Mouse (Mus musculus) kidney, postnatal 0 days (tissue): ENCODE measurements around the gene Adi1. TPM values are rescaled to one million over a fixed set of nuclear protein-coding genes. Genes with fewer than 3 reads are reported as not detected.

Experiments used
- ATAC-seq: fragments of 200-750 bp; cut with Nextera tagmentation; replicated peaks from 2 replicates; pipeline ENCODE4 v1.8.0; 2017; ENCODE audit warnings: low read depth, moderate number of reproducible peaks, moderate TSS enrichment, moderate library complexity; ENCODE audit not compliant: low FRiP score
- DNase-seq: peaks from one replicate; pipeline ENCODE4 v3.0.0-alpha.2; 2016; ENCODE audit warnings: low spot score
- H3K27ac ChIP-seq: fragments of 300-500 bp; sonication (generic); 2 replicates; pipeline ENCODE4 v1.5.1; 2014; ENCODE audit warnings: mild to moderate bottlenecking
- H3K27me3 ChIP-seq: fragments of 300-500 bp; sonication (generic); 2 replicates; pipeline ENCODE4 v1.6.1; 2014; ENCODE audit warnings: low read length, mixed read lengths; ENCODE audit not compliant: insufficient read depth
- H3K36me3 ChIP-seq: fragments of 300-500 bp; sonication (generic); 2 replicates; pipeline ENCODE4 v1.6.1; 2014; ENCODE audit warnings: low read length, mixed read lengths; ENCODE audit not compliant: insufficient read depth
- H3K4me1 ChIP-seq: fragments of 300-500 bp; sonication (generic); replicated peaks from 2 replicates; pipeline ENCODE4 v1.6.1; 2014; ENCODE audit warnings: antibody characterized with exemption, low read length, mixed read lengths; ENCODE audit not compliant: insufficient read depth
- H3K4me2 ChIP-seq: fragments of 300-500 bp; sonication (generic); 2 replicates; pipeline ENCODE4 v1.6.1; 2014; ENCODE audit warnings: mild to moderate bottlenecking, low read length, moderate library complexity, mixed read lengths
- H3K4me3 ChIP-seq: fragments of 300-500 bp; sonication (generic); replicated peaks from 2 replicates; pipeline ENCODE4 v1.5.1; 2014; ENCODE audit warnings: low read depth, low read length
- H3K9ac ChIP-seq: fragments of 300-500 bp; sonication (generic); 2 replicates; pipeline ENCODE4 v1.6.1; 2014; ENCODE audit warnings: low read depth, low read length
- H3K9me3 ChIP-seq: fragments of 300-500 bp; sonication (generic); replicated peaks from 2 replicates; pipeline ENCODE4 v1.6.1; 2016; ENCODE audit warnings: low read length, inconsistent platforms, mixed read lengths
- CTCF ChIP-seq: IDR thresholded peaks from 2 replicates; pipeline ENCODE4 v1.5.1; 2016; ENCODE audit warnings: antibody characterized with exemption, low read depth, mild to moderate bottlenecking, moderate library complexity
- WGBS: fragments of 180-500 bp; shearing (Covaris S2); extraction: QIAGEN DNeasy Blood & Tissue Kit; methylation state at CpG from one replicate; pipeline ENCODE4 v1.1.7; 2014; 5-methylcytosine and 5-hydroxymethylcytosine counted together
- polyA plus RNA-seq: library from polyadenylated mRNA; unstranded; fragments of >200 nt; fragmentation: Nextera tagmentation; extraction: Ambion mirVana; gene quantifications from 2 replicates; pipeline ENCODE4 v1.2.1, GENCODE M21; 2015

The Adi1 gene
- 91.7 and 98.1 TPM in 2 replicates for polyA plus RNA-seq

GRCm38 (mm10) chr12:28675121-28675924 lies at the start of gene Adi1:
Adi1 (plus strand) TSS chr12:28675231.
- 2% methylated on average over 53 of the region's 53 CpGs for WGBS
- peak within 1 kb of the TSS; percentile 93 for H3K27ac ChIP-seq
- peak within 1 kb of the TSS; percentile 66 for H3K4me2 ChIP-seq
- peak within 1 kb of the TSS; percentile 62 for H3K9ac ChIP-seq
- H3K36me3 ChIP-seq, result peaks cover 8% of the 10 kb centered on the region; the same call in 1 of the 2 replicates
- H3K27me3 ChIP-seq, result no peaks in the 10 kb centered on the region
- no peak for TF ChIP-seq CTCF
- peak within 1 kb of the TSS; percentile 64 for H3K4me3 ChIP-seq
- DNase-seq (peak; percentile 88), ATAC-seq (peak; percentile 94)
- H3K9me3 ChIP-seq, result no peaks in the 10 kb centered on the region
- peaks cover 8% of the 10 kb centered on the region for H3K4me1 ChIP-seq

GRCm38 (mm10) chr12:28625407-28625806 lies 49.6 kb upstream of the Adi1 start:
- Histone ChIP-seq H3K36me3 (peaks cover 25% of the 10 kb centered on the region), H3K4me2 (no peak overlapping the region), H3K27ac (no peak overlapping the region), H3K9ac (no peak overlapping the region), H3K27me3 (no peaks in the 10 kb centered on the region), H3K4me3 (no peak overlapping the region), H3K9me3 (no peaks in the 10 kb centered on the region), H3K4me1 (peaks cover 9% of the 10 kb centered on the region; the same call in 1 of the 2 replicates)
- DNase-seq, result no peak
- WGBS, result 75% methylated on average over 7 of the region's 7 CpGs
- no peak for ATAC-seq
- no peak for TF ChIP-seq CTCF

DNA sequence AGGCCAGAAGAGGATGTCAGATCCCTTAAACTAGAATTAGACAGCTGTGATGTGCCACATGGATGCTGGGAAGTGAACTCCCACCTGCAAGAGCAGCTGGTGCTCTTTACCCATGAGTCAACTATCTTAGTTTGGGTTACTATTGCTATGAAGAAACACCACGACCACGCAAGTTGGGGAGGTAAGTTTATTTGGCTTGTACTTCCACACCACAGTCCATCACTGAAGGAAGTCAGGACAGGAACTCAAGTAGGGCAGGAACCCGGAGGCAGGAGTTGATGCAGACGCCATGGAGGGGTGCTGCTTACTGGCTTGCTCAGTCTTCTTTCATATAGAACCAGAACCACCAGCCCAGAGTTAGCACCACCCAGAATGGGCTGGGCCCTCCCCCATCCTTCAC lies 47.9 kb upstream of the Adi1 start:
- TF ChIP-seq CTCF, result no peak
- Histone ChIP-seq H3K27ac (no peak overlapping the region), H3K9me3 (no peaks in the 10 kb centered on the region), H3K27me3 (no peaks in the 10 kb centered on the region), H3K9ac (no peak overlapping the region), H3K4me3 (no peak overlapping the region), H3K4me1 (peaks cover 1% of the 10 kb centered on the region; the same call in 1 of the 2 replicates), H3K36me3 (peaks cover 40% of the 10 kb centered on the region), H3K4me2 (no peak overlapping the region)
- WGBS, result 41% methylated on average over 4 of the region's 4 CpGs
- no peak for ATAC-seq
- no peak for DNase-seq

- WGBS, result 93% methylated on average over 2 of the region's 2 CpGs
- Histone ChIP-seq H3K9ac (no peak overlapping the region), H3K9me3 (no peaks in the 10 kb centered on the region), H3K27me3 (no peaks in the 10 kb centered on the region), H3K36me3 (peaks cover 51% of the 10 kb centered on the region), H3K4me3 (no peak overlapping the region), H3K27ac (no peak overlapping the region), H3K4me2 (no peak overlapping the region), H3K4me1 (no peaks in the 10 kb centered on the region)
- no peak for TF ChIP-seq CTCF
- no peak for DNase-seq
- no peak for ATAC-seq
These were observed 46.6 kb upstream of the Adi1 start for GRCm38 (mm10) chr12:28628436-28628835.

DNA sequence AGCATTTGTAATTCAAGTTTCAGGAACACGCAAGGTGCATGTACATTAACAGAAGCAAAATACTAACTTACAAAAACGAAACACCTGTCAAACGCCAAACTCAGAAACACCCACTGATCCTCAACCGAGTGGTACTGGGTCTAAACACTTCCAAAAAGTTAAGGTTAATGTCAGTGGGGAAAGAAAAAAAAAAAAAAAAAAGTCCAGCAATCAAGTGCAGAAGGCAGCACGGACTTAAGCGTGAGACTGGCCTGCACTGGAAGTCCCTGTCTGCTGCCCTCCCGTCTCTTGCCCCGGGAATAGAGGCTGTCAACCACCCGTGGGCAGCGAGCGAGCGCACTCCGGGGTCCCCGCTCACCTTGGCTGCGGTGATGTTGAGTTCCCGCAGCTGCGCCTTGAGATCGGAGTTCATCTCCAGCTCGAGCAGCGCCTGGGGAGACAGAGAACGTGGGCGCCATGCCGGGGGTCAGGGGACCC lies 39.9 kb upstream of the Adi1 start:
- Histone ChIP-seq H3K9me3 (no peaks in the 10 kb centered on the region), H3K4me2 (peak overlapping the region; percentile 76), H3K9ac (peak overlapping the region; percentile 98), H3K4me1 (peaks cover 5% of the 10 kb centered on the region; the same call in 1 of the 2 replicates), H3K27ac (peak overlapping the region; percentile 86), H3K36me3 (peaks cover 28% of the 10 kb centered on the region), H3K27me3 (no peaks in the 10 kb centered on the region), H3K4me3 (peak overlapping the region; percentile 94)
- DNase-seq (peak; percentile 40), ATAC-seq (peak; percentile 48)
- 2% methylated on average over 23 of the region's 23 CpGs for WGBS
- TF ChIP-seq CTCF, result no peak

DNA sequence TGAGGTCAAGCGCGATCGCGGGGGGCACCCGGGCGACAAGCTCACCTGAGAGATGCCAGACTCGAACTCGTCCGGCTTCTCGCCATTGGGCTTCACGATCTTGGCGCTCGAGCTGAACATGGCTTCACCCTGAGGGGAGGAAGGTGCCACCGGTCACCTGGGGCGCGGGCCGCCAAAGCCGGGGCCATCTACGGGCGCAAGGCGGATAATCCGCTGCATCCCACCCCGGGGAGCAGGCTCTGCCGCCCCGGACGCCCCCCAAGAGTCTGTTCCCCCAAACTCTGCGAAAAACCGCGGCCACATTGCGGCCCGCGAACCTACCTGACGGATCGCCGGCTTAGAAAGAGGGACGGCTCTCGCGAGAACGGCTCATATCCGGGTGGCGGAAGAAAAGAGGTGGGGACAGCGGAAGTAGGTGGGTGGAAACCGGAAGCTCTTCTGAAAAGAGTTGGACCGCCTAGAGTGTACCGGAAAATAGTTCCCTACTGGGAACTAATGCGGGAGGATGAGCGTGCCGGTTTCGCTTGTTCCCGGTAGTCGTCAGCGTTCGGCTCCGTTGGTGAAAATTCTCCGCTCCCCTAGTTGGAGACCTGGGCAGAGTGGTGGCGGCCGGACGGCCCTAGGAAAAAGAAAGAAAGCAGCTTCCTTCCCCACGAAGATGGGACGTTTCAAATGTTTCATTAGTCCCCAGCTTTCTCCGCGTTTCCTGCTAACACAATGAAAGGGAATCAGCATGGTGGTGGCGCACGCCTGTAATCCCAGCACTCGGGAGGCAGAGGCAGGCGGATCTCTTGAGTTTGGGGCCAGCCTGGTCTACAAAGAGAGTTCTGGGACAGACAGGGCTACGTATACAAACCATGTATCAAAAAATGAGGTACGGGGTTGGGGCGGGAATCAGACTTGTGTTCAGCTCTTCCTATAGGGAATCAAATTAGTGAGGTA lies 39.2 kb upstream of the Adi1 start, which contains the start of gene Rps7:
Gene Rps7 (minus strand): TSS at position 419 of the 942 bp plus-strand sequence.
- H3K4me3 ChIP-seq, result peak within 1 kb of the TSS; percentile 94
- H3K27ac ChIP-seq, result peak within 1 kb of the TSS; percentile 86
- WGBS, result 5% methylated on average over 69 of the region's 69 CpGs

More for the DNA sequence above, 39.2 kb upstream of the Adi1 start, which contains the start of gene Rps7:
- ATAC-seq, result peak; percentile 97
- H3K4me2 ChIP-seq, result peak within 1 kb of the TSS; percentile 76
- no peaks in the 10 kb centered on the region for H3K27me3 ChIP-seq
- H3K9ac ChIP-seq, result peak within 1 kb of the TSS; percentile 98
- no peak for TF ChIP-seq CTCF
- H3K4me1 ChIP-seq, result peaks cover 5% of the 10 kb centered on the region; the same call in 1 of the 2 replicates
- H3K36me3 ChIP-seq, result peaks cover 21% of the 10 kb centered on the region
- H3K9me3 ChIP-seq, result no peaks in the 10 kb centered on the region
- DNase-seq, result peak; percentile 97
